Mouse (Mus musculus) midbrain, embryonic 15.5 days (tissue): ENCODE data around the gene Phactr1. TPM values are rescaled to one million over a fixed set of nuclear protein-coding genes. Genes with fewer than 3 reads are reported as not detected.

Experiments used
- ATAC-seq: fragments of 200-750 bp; cut with Nextera tagmentation; replicated peaks from 2 replicates; pipeline ENCODE4 v1.8.0; 2017; ENCODE audit warnings: moderate TSS enrichment
- H3K27ac ChIP-seq: fragments of 300-500 bp; sonication (generic); 2 replicates; pipeline ENCODE4 v1.5.1; 2015; ENCODE audit warnings: mild to moderate bottlenecking, inconsistent platforms
- H3K27me3 ChIP-seq: fragments of 300-500 bp; sonication (generic); replicated peaks from 2 replicates; pipeline ENCODE4 v1.6.1; 2015; ENCODE audit warnings: inconsistent platforms
- H3K36me3 ChIP-seq: fragments of 300-500 bp; sonication (generic); replicated peaks from 2 replicates; pipeline ENCODE4 v1.6.1; 2015; ENCODE audit warnings: inconsistent platforms
- H3K4me1 ChIP-seq: fragments of 300-500 bp; sonication (generic); 2 replicates; pipeline ENCODE4 v1.6.1; 2015; ENCODE audit warnings: inconsistent platforms
- H3K4me2 ChIP-seq: fragments of 300-500 bp; sonication (generic); 2 replicates; pipeline ENCODE4 v1.6.1; 2015; ENCODE audit warnings: inconsistent platforms, mild to moderate bottlenecking, moderate library complexity
- H3K4me3 ChIP-seq: fragments of 300-500 bp; sonication (generic); 2 replicates; pipeline ENCODE4 v1.5.1; 2015; ENCODE audit warnings: mild to moderate bottlenecking, inconsistent platforms
- H3K9ac ChIP-seq: fragments of 300-500 bp; sonication (generic); 2 replicates; pipeline ENCODE4 v1.6.1; 2015; ENCODE audit warnings: mild to moderate bottlenecking, inconsistent platforms
- H3K9me3 ChIP-seq: fragments of 300-500 bp; sonication (generic); 2 replicates; pipeline ENCODE4 v1.6.1; 2016; ENCODE audit warnings: inconsistent platforms
- WGBS: fragments of 180-500 bp; shearing (Covaris S2); methylation state at CpG from one replicate; pipeline ENCODE4 v1.1.7; 2015; ENCODE audit warnings: mixed read lengths; 5-methylcytosine and 5-hydroxymethylcytosine counted together
- polyA plus RNA-seq: library from polyadenylated mRNA; unstranded; fragments of >200 nt; fragmentation: Nextera tagmentation; extraction: Ambion mirVana; gene quantifications from 2 replicates; pipeline ENCODE4 v1.2.1, GENCODE M21; 2015

Phactr1 gene
- polyA plus RNA-seq, 1 experiment from 2014 or later = 62.1 TPM

DNA sequence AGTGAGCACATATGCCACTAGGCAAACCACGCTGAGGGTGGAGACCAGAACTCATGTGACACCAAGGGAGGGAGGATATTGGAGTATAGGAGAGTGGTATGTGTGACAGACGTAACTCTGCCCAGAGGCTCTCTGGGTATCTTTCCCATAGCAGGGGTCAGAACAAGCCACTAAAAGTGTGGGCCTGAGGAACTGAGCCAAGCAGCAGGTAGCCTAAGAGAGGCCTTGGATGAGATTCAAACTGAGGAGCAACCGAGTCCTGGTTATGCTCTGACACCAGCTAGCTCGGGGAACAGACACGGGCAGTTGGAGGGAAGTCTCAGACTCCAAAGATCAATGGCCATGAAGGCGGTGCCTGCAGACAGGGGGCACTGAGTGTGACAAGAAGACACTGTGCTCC lies 395.0 kb downstream of the Phactr1 start:
- H3K36me3 ChIP-seq = no peaks in the 10 kb centered on the region
- no peak for ATAC-seq
- no peaks in the 10 kb centered on the region for H3K27me3 ChIP-seq
- WGBS = 83% methylated on average over 6 of the region's 6 CpGs
- H3K4me2 ChIP-seq = no peak overlapping the region
- H3K4me1 ChIP-seq = no peaks in the 10 kb centered on the region
- H3K27ac ChIP-seq = no peak overlapping the region
- H3K4me3 ChIP-seq = no peak overlapping the region
- H3K9me3 ChIP-seq = no peaks in the 10 kb centered on the region
- H3K9ac ChIP-seq = no peak overlapping the region

DNA sequence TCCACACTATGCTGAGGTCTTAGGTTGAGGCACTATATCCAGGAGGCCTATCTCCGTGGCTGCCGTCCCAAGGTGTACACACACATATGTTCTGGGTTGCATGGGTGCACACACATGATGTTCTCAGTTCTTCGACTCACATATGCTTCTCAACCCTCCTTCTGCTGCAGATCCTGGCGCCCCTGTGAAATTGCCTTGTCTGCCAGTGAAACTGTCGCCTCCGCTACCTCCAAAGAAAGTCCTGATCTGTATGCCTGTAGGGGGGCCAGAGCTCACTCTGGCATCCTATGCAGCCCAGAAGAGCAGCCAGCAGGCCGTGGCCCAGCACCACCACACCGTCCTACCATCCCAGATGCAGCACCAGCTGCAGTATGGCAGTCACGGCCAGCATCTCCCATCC lies 397.1 kb downstream of the Phactr1 start:
- H3K9me3 ChIP-seq = no peaks in the 10 kb centered on the region
- H3K9ac ChIP-seq = no peak overlapping the region
- no peak overlapping the region for H3K4me2 ChIP-seq
- no peak overlapping the region for H3K27ac ChIP-seq
- WGBS = 90% methylated on average over 9 of the region's 9 CpGs
- no peak overlapping the region for H3K4me3 ChIP-seq
- ATAC-seq = no peak
- no peaks in the 10 kb centered on the region for H3K4me1 ChIP-seq
- H3K27me3 ChIP-seq = no peaks in the 10 kb centered on the region
- H3K36me3 ChIP-seq = no peaks in the 10 kb centered on the region

DNA sequence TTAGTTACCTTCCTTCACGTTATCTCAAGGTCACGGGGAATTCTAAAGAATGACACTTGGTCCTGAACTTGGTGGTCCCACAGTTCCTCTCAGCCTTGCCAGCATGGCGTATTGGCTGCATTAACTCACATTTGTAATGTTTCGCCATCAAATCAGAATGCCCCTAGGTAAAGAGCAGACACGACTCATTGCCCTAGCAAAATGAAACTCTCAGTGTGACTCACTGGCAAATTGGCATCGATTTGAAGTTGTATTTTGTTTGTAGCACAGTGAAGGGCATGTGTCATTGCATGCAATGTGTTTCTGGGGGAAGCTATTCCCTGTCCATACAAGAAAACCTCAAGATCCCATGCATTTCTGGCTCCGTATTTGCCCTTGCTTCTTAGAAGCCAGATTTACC lies 404.8 kb downstream of the Phactr1 start:
- no peak overlapping the region for H3K27ac ChIP-seq
- WGBS = 85% methylated on average over 7 of the region's 7 CpGs
- H3K4me2 ChIP-seq = no peak overlapping the region
- no peaks in the 10 kb centered on the region for H3K27me3 ChIP-seq
- H3K4me3 ChIP-seq = no peak overlapping the region
- H3K36me3 ChIP-seq = no peaks in the 10 kb centered on the region
- no peak overlapping the region for H3K9ac ChIP-seq
- no peaks in the 10 kb centered on the region for H3K4me1 ChIP-seq
- no peaks in the 10 kb centered on the region for H3K9me3 ChIP-seq
- ATAC-seq = no peak

DNA sequence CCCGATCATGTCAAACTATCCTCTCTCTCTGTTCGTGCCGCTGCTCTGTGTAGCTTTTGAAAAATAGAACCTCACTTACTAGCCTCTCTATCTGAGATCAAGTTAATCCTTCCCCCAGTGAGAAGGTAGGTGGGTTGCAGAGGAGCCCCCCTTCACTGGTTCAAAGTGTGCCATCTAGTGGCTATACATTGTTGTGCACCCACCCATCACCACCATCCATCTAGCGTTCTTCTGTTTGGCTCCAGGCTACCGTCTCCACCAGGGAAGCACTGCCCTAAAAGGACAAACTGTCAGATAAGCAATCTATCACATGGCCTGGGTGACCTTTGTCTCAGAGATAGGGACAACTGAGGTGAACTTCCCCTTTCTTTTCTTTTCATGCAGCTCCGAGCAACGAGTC lies 413.9 kb downstream of the Phactr1 start:
- Histone ChIP-seq H3K27me3 (no peaks in the 10 kb centered on the region), H3K4me1 (no peaks in the 10 kb centered on the region), H3K27ac (no peak overlapping the region), H3K9ac (no peak overlapping the region), H3K9me3 (no peaks in the 10 kb centered on the region), H3K4me3 (no peak overlapping the region), H3K36me3 (0 out of 2 replicates have a peak, but pooled peaks cover 4% of the 10 kb centered on the region), H3K4me2 (no peak overlapping the region)
- no peak for ATAC-seq
- WGBS = 55% methylated on average over 7 of the region's 7 CpGs

GRCm38 (mm10) chr13:43102943-43103342 lies 422.5 kb downstream of the Phactr1 start:
- H3K4me1 ChIP-seq = no peaks in the 10 kb centered on the region
- no peaks in the 10 kb centered on the region for H3K9me3 ChIP-seq

DNA sequence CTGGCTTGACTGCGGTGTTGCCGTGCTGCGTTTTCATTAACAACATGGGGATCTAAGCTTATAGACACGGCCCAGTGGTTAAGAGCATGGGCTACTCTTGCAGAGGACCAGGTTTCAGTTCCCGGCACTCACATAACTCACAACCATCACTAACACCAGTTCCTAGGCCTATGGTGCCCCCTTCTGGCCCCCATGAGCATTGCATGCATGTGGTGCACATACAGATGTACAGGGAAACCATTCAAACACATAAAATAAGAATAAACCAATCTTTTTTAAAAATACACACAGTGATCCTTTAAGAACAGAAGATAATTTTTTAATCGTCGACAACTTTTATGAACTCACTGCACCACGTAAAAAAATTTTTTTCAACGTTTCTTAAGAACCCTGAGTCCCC lies 424.1 kb downstream of the Phactr1 start:
- no peak overlapping the region for H3K4me2 ChIP-seq
- H3K4me1 ChIP-seq = no peaks in the 10 kb centered on the region
- no peak overlapping the region for H3K9ac ChIP-seq
- H3K4me3 ChIP-seq = no peak overlapping the region
- H3K9me3 ChIP-seq = no peaks in the 10 kb centered on the region
- no peak overlapping the region for H3K27ac ChIP-seq
- H3K36me3 ChIP-seq = no peaks in the 10 kb centered on the region
- 96% methylated on average over 9 of the region's 9 CpGs for WGBS
- no peak for ATAC-seq
- no peaks in the 10 kb centered on the region for H3K27me3 ChIP-seq

More at GRCm38 (mm10) chr13:43102943-43103342, 422.5 kb downstream of the Phactr1 start:
- Histone ChIP-seq H3K4me3 (no peak overlapping the region), H3K27me3 (no peaks in the 10 kb centered on the region), H3K4me2 (no peak overlapping the region), H3K36me3 (no peaks in the 10 kb centered on the region), H3K27ac (no peak overlapping the region), H3K9ac (no peak overlapping the region)
- ATAC-seq = no peak
- 83% methylated on average over 7 of the region's 7 CpGs for WGBS

DNA sequence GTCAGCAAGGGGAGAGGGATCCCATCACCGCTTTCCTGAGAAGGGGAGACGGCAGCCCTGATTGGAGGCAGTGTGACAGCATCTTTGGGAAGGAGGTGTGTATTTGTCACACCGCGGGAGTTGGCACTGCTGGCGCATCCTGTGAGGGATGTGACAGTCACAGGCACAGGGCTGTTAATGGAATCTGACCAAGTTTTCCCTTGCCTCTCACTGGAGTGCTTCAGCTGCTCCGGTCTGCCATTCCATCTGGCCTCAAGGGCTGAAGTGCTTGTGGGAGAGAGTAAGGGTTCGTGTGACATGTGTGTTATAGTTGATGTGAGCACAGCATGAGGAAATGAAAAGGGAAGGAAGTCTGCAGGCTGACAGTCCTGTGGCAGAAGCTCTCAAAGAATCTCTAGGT lies 431.9 kb downstream of the Phactr1 start:
- Histone ChIP-seq H3K9me3 (no peaks in the 10 kb centered on the region), H3K9ac (no peak overlapping the region), H3K4me3 (no peak overlapping the region), H3K27me3 (no peaks in the 10 kb centered on the region), H3K4me1 (no peaks in the 10 kb centered on the region; the same call in 1 of the 2 replicates), H3K27ac (no peak overlapping the region), H3K4me2 (no peak overlapping the region), H3K36me3 (no peaks in the 10 kb centered on the region)
- no peak for ATAC-seq
- 77% methylated on average over 7 of the region's 7 CpGs for WGBS

DNA sequence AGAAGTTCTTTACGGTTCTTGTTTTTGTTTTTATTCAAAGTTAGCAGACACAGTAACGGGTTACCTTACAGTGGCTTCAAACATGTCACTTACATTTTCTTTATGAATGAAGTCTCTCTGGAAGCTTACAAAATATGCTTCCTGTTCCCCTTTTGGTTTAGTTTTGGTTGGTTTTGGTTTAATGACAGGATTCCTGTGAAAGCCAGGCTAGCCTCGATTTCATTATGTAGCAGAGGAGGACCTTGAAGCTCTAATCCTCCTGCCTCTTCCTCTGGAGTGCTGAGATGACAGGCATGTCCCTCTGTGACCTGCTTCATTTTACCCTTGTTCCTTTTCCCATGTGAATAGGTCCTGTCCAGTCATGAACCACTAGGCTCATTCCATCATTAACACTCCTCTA lies 432.3 kb downstream of the Phactr1 start:
- no peaks in the 10 kb centered on the region for H3K9me3 ChIP-seq
- no peak for ATAC-seq
- no peak overlapping the region for H3K27ac ChIP-seq
- no peaks in the 10 kb centered on the region for H3K36me3 ChIP-seq
- H3K9ac ChIP-seq = no peak overlapping the region
- H3K4me1 ChIP-seq = no peaks in the 10 kb centered on the region; the same call in 1 of the 2 replicates
- H3K4me2 ChIP-seq = no peak overlapping the region
- no peaks in the 10 kb centered on the region for H3K27me3 ChIP-seq
- WGBS = 81% methylated on average over 3 of the region's 3 CpGs
- H3K4me3 ChIP-seq = no peak overlapping the region

DNA sequence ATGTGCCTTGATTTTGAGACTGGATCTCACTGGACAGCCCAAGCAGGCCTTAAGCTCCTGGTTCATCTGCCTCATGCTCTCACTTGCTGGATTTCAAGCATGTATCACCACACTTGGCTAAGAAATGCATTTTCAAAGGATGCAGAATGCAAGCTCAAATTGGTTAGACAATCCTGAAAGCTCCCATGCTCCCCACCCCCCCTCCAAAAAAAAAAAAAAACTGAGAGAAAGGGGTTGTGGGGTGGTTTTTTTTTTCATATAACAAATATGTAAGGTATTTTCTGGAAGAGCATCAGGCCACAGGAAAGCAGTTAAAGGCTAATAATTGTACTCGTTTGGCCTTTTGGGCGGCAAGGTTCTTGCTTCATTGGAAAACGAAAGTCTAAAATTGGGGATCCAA lies 432.7 kb downstream of the Phactr1 start:
- Histone ChIP-seq H3K4me3 (no peak overlapping the region), H3K27ac (no peak overlapping the region), H3K9ac (no peak overlapping the region), H3K4me1 (no peaks in the 10 kb centered on the region; the same call in 1 of the 2 replicates), H3K27me3 (no peaks in the 10 kb centered on the region), H3K36me3 (no peaks in the 10 kb centered on the region), H3K9me3 (no peaks in the 10 kb centered on the region), H3K4me2 (no peak overlapping the region)
- 91% methylated on average over 3 of the region's 3 CpGs for WGBS
- ATAC-seq = no peak

- no peak overlapping the region for H3K27ac ChIP-seq
These were observed 442.1 kb downstream of the Phactr1 start for GRCm38 (mm10) chr13:43122306-43123070.

GRCm38 (mm10) chr13:43123895-43124682 lies 443.7 kb downstream of the Phactr1 start:
- H3K27me3 ChIP-seq = no peaks in the 10 kb centered on the region
- H3K9me3 ChIP-seq = no peaks in the 10 kb centered on the region
- H3K27ac ChIP-seq = no peak overlapping the region
- H3K4me1 ChIP-seq = 0 out of 2 replicates have a peak, but pooled peaks cover 5% of the 10 kb centered on the region
- no peak overlapping the region for H3K9ac ChIP-seq
- WGBS = 58% methylated on average over 17 of the region's 17 CpGs
- no peak overlapping the region for H3K4me3 ChIP-seq
- ATAC-seq = no peak
- H3K36me3 ChIP-seq = no peaks in the 10 kb centered on the region
- no peak overlapping the region for H3K4me2 ChIP-seq

More at GRCm38 (mm10) chr13:43122306-43123070, 442.1 kb downstream of the Phactr1 start:
- no peak for ATAC-seq
- WGBS = 64% methylated on average over 16 of the region's 16 CpGs
- Histone ChIP-seq H3K4me2 (no peak overlapping the region), H3K4me1 (0 out of 2 replicates have a peak, but pooled peaks cover 5% of the 10 kb centered on the region), H3K9ac (no peak overlapping the region), H3K27me3 (no peaks in the 10 kb centered on the region), H3K4me3 (no peak overlapping the region), H3K36me3 (no peaks in the 10 kb centered on the region), H3K9me3 (no peaks in the 10 kb centered on the region)

DNA sequence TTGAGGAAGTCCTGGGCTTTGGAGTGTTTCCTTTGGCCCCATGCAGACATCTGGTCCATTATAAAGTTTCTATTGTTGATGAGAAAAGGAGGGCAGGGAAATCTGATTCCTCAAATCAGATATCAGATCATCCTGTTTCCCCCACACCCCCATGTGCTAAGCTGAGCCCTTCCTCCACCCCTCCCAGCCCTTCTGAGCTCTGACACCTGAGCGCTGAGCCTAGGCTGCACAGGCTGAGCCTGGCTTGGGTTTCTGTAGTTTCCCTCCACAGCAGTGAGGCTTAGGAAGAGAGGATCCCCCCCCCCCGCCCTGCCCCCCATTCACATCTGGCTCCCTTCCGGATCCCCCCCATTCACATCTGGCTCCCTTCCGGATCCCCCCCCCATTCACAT lies 444.3 kb downstream of the Phactr1 start:
- 48% methylated on average over 4 of the region's 4 CpGs for WGBS
- Histone ChIP-seq H3K4me3 (no peak overlapping the region), H3K27me3 (no peaks in the 10 kb centered on the region), H3K4me2 (no peak overlapping the region), H3K4me1 (0 out of 2 replicates have a peak, but pooled peaks cover 5% of the 10 kb centered on the region), H3K9me3 (no peaks in the 10 kb centered on the region), H3K27ac (no peak overlapping the region), H3K36me3 (no peaks in the 10 kb centered on the region), H3K9ac (no peak overlapping the region)
- no peak for ATAC-seq
